Mouse (Mus musculus): Measurements from ENCODE around the gene C87436. TPM values are rescaled to one million over a fixed set of nuclear protein-coding genes. Genes with fewer than 3 reads are reported as not detected.
"Not testable (repeated sequence)": the region's sequence is repeated elsewhere in the genome, so short reads cannot be mapped to it uniquely, and the experiment has no call there.

The C87436 gene
- total RNA-seq, 2 experiments from 2014 or later: 10.4 to 11.2 TPM

DNA sequence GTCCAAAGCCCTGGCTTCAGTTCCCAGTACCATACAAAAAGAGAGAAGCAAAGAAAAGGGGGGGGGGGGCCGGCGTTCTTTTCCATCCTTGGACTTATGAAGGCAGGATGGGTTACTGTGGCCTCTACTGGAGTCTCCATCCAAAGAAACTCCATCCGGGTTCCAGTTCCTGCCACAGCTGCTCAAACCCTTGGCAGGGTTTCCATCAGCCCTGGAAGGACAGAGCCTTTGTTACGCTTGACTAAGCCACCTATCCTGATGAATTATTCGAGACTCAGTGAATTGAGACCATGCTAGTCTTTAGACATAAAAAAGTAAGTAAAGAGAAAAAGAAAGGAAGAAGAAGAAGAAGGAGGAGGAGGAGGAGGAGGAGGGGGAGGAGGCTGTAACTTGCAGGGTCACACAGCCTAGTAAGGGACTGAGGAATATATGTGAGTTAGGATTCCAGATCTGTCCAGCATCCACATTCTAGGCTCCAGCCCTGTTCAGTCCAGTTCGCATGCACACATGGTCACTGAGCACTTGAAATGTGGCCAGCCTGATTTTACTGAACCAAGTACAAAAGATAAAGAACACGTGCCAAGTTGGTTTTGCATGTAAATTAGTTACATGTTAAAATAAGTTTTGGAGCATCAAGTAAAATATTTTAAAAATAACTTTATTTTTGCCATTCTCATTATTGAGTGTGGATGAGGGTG lies 47.9 kb downstream of the C87436 start:
- no peak for DNase-seq

DNA sequence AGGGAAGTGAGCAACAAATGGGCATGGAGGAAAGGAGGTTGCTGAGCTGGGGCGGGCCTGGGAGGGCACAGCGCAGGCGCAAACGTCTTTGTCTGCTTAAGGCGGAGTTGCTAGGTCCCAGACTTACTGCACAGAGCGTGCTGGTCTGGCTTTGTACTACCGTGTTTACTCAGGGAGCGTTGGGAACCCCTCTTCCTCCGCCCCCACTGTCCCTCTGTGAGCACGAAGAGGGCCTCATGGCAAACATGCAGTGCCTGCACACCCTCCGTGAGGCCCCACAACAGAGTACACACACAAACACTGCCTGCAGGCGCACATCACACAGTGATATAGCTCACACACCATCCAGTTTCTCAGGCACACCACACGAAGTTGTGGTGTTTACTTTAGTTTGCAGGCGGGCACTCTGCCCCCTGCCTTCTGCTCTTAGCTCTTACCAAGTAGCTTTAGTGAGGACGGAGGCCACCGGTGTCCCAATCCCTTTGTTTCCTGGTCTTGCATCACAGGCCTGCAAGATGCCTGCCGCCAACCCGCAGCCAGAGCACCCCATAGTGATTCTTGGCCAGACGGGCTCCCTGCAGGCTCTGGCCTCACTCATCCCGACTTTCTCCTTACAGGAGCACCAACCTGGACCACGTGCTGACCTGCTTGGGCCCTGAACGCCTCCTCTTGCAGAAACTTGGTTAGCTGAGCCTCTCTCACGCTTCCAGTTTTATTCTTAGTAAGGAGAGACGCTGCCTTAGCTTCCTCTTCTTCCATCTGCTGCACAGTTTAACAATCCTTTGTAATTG lies 49.4 kb downstream of the C87436 start:
- peak; percentile 82 for DNase-seq

- peak; percentile 52 for DNase-seq
Observed at GRCm38 (mm10) chr6:86488149-86488485, 49.9 kb downstream of the C87436 start.

DNA sequence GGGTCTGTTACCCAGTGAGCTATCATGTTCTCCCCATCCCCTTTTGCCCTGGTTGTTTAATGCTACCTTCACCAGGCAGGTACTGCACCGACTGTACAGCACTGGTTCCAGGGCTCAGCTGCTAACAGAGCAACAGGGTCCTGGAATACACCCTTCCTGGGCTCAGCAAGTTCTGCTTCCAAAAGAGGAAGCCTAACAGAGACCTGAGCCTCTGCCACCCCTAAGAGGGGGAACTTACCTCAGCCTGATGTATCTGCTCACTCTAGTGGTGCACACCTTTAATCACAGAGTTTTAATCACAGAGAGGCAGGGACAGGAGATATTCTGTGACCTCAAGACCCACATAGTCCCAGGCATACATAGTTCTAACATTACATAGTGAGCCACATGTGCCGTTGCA lies 51.8 kb downstream of the C87436 start:
- DNase-seq: no peak

DNA sequence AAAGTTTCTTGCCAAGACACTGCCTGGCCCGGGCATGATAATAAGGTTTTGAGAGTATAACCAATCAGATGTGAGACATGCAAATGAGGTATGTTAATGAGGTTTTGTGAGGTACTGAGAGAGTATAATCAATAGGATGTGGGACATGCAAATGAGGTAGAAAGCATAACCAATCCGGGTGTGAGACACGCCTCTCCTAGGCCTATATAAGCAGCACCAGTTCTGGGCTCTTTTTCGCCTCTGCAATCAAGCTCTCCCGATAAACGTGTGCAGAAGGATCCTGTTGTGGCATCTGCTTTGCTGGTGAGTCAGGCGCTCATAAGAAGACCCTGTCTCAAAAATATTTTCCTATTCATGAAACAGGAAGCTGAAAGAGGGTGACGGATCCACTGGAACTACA lies 52.2 kb downstream of the C87436 start:
- not testable (repeated sequence) for DNase-seq

- DNase-seq: no peak
Observed at GRCm38 (mm10) chr6:86493469-86494263, 55.5 kb downstream of the C87436 start.

DNA sequence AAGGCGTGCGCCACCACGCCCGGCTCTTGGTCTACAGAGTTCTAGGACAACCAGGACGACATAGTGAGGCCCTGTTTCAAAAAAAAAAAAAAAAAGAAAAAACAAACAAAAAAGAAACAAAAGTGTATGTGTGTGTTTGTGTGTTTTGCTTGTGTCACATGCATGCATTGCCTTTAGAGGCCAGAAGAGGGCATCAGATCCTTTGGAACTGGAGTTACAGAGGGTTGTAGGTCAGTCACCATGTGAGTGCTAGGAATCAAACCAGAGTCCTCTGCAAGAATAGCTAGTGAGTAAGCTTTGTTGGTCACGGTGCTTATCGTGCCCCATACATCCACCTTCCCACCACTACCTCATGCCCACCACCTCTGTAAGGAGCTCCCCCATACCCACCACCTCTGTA lies 56.6 kb downstream of the C87436 start:
- no peak for DNase-seq

GRCm38 (mm10) chr6:86495661-86496060 lies 57.5 kb downstream of the C87436 start:
- DNase-seq: no peak

GRCm38 (mm10) chr6:86496127-86496526 lies 58.0 kb downstream of the C87436 start:
- no peak for DNase-seq

GRCm38 (mm10) chr6:86496585-86496984 lies 58.4 kb downstream of the C87436 start:
- no peak for DNase-seq

DNA sequence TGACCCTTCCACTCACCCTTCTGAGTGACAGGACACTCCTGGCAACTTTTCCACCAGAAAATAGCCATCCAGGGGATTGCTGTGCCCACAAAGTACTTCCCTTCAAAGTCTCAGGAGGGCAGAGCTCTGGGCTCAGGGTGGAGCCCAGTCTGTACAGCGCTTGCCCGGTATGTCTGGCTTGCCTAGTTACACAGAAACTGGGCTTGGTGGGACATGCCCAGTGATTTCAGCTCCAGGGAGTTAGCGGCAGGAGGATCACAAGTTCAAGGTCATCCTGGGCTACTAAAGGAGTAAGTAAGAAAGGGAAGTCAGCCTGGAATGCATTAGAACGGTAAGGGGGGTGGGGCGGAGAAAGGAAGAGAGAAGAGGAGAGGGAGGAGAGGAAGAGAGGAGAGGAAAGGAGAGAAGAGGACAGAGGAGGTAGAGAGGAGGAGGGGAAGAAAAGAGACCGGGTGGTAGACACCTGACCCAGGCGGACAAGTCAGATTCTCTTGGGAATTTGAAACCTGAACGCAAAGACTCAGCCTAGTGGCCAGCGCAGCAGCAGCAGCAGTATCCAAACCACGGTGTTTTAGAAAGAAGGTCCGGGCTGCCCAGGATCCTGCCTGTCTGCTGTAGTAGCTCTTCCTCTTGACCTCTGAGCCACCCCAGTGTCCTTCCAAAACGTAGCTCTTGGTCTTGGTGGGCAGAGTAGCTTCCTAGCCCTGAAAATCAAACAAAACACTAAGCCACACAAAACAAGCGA lies 59.1 kb downstream of the C87436 start:
- DNase-seq: peak; percentile 57

GRCm38 (mm10) chr6:86497942-86498732 lies 60.0 kb downstream of the C87436 start:
- DNase-seq: no peak

DNA sequence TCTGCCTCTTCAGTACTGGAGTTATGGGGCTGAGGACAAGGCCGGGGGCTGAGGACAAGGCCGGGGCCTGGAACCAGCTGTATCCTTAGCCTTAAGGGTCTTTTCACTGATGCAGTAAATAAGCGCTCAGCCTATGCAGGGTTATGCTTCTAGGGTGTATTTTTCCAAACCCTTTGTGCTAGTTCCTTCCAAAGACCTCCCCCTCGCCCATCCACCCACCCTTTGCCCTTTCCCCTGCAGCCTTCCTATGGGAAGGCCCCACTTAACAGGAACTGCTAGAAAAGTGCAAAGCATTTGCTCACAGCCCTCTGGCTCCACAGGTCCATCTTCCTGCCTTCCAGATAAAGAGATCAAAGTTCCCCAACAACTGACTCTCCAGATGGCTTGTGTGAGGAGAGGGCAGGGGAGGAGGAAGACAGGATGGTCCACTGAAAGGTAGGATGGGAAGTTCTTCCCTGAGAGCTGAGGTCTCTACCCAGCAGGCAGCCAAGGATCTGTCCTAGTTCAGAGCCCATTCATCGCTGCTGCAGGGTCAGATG lies 61.5 kb downstream of the C87436 start:
- no peak for DNase-seq

DNA sequence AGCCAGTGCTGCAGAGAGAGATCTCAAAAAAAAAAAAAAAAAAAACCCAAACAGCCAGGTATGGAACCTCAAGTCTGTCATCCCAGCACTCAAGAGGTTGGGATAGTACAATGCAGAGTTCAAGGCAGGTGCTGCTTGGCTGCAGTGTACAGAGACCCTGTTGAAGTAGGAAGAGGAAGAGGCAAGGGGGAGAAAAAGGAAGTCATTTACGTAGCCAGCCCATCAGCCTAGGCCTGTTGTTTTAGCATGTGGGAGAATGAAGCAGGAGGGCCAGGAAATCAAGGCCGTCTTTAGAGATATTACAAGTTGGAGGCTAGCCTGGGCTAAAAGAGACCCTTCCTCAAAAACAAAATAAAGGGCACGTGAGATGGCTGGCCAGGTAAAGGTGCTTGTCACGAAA lies 65.3 kb downstream of the C87436 start:
- no peak for DNase-seq

DNA sequence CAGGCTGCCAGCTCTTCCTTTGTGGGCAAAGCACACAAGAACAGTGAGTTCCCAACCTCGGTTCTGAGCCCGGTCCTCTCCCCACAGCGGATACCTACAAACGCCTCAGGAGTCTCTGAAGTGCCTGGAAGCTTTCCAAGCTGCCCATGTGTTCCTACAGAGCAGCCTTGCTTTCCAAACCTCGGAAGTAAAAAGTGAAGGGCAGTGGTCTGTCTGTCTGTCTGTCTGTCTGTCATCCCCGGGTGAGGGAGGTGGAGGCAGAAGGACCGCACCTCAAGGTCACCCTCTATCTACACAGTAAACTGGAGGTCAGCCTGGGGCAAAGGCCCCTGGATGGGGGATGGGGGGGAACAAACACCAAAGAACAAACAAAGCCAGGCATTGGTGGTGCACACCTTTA lies 67.5 kb downstream of the C87436 start:
- DNase-seq: no peak

- DNase-seq: no peak
Observed at GRCm38 (mm10) chr6:86506309-86506708, 68.1 kb downstream of the C87436 start.

DNA sequence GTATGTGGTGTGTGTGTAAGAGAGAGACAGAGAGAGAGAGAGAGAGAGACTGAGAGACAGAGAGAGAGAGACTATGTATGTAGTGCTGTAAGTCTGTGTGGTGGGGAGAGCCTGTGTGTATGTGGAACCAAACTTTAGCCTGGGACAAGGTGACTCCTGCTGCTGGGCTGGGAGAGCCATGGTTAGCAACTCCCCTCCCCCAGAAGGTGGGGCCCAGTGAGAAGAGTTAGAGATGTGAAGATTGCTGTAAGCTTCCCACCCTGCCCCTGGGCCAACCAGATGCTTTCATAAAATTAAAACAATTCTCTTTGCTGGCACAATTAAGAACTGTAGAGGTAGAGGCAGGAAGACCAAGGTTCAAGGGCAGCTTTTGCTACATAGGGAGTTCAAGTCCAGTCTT lies 68.9 kb downstream of the C87436 start:
- no peak for DNase-seq

DNA sequence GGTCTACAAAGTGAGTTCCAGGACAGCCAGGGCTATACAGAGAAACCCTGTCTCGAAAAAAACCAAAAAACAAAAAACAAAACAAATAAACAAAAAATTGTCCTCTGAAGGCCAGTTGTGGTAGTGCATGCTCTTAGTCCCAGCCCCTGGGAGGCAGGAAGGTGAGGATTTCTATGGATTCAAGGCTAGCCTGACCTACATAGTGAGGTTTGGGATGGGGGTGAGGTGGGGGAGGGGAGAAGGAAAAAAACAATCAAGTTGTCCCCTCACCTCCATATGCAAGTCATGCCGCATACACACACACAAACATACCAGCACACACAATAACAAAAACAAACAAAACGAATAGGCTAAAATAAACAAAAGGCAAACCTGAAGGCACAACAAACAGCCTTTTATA lies 70.6 kb downstream of the C87436 start:
- no peak for DNase-seq

DNA sequence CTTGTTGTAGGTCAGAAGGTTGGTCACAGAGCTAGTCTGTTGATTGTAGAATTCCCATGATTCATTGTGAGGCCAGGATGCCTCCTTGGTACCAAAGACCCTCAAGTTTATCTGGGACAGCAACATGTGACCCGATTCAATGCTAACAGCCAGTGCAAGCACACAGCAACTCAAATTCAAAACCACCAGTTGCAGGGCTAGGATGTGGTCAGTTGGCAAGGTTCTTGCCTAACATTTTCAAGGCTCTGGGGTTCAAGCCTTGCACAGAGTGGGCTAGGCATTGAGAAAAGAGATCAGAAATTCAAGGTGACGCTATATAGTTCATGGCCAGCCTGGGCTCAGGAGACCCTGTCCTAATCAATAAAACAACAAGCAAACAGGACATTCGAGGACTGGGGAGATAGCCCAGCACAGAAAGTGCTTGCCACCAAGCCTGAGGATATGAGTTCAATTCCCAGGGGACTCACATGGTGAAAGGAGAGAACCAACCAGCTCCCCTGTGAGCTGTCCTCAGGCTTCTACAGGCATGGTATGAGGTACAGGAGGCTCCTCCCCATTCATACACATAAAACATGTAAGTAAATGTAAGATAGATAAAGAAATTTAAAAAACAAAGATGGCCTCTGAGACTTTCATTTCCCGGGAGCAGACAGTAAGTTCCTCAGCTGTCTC lies 71.2 kb downstream of the C87436 start:
- no peak for DNase-seq

DNA sequence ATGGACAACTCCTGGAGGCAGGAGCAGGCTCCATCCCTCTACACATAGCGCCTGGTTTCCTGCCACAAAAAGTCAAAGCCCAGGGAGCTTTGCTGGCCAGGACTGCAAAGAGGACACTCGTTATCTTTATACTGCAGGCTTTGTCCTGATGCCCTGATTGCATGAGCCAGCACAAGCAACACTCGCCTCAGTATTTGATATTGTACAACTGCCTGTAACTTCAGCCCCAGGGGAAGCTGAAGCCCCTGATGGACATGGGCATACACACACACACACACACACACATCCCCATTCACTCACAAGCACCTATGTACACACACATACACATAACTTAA lies 71.7 kb downstream of the C87436 start:
- no peak for DNase-seq

DNA sequence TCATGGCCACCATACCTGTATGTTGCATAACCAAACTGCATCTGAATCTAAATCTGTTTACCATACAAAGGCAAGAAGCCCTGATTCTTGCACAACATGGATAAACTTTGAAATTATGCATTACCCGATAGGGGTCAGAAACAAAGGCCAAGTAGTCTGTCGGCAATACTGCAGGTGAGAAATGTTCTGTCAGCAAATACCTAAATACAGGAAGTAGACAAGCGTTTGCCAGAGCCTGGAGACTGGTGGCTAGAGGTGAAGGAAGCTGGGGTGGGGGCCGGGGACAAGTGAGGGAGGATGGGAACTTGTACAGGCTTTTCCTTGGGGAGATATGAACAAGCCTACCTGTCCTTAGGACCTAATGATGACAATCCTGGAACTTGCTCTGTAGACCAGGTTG lies 72.8 kb downstream of the C87436 start:
- no peak for DNase-seq

Measured in heart, postnatal 4 days (tissue).